Mouse (Mus musculus) embryonic facial prominence, embryonic 12.5 days (tissue): Measurements from ENCODE around the gene Gm42674. TPM values are rescaled to one million over a fixed set of nuclear protein-coding genes. Genes with fewer than 3 reads are reported as not detected.

ENCODE experiments used
- ATAC-seq: fragments of 200-750 bp; cut with Nextera tagmentation; 2 replicates; pipeline ENCODE4 v1.8.0; 2017; ENCODE audit not compliant: insufficient number of reproducible peaks, insufficient read depth, low FRiP score, low TSS enrichment
- H3K27ac ChIP-seq: fragments of 300-500 bp; sonication (generic); 2 replicates; pipeline ENCODE4 v1.5.1; 2016; ENCODE audit warnings: mild to moderate bottlenecking
- H3K27me3 ChIP-seq: fragments of 300-500 bp; sonication (generic); 2 replicates; pipeline ENCODE4 v1.6.1; 2016; ENCODE audit warnings: mild to moderate bottlenecking, moderate library complexity
- H3K36me3 ChIP-seq: fragments of 300-500 bp; sonication (generic); 2 replicates; pipeline ENCODE4 v1.6.1; 2016; ENCODE audit warnings: mild to moderate bottlenecking
- H3K4me1 ChIP-seq: fragments of 300-500 bp; sonication (generic); 2 replicates; pipeline ENCODE4 v1.6.1; 2016
- H3K4me2 ChIP-seq: fragments of 300-500 bp; sonication (generic); replicated peaks from 2 replicates; pipeline ENCODE4 v1.6.1; 2016; ENCODE audit warnings: mild to moderate bottlenecking, moderate library complexity
- H3K4me3 ChIP-seq: fragments of 300-500 bp; sonication (generic); 2 replicates; pipeline ENCODE4 v1.5.1; 2016; ENCODE audit warnings: mild to moderate bottlenecking
- H3K9ac ChIP-seq: fragments of 300-500 bp; sonication (generic); 2 replicates; pipeline ENCODE4 v1.6.1; 2016; ENCODE audit warnings: mild to moderate bottlenecking, moderate library complexity
- H3K9me3 ChIP-seq: fragments of 300-500 bp; sonication (generic); 2 replicates; pipeline ENCODE4 v1.6.1; 2016; ENCODE audit warnings: mild to moderate bottlenecking, moderate library complexity
- WGBS: fragments of 180-500 bp; shearing (Covaris S2); methylation state at CpG from one replicate; pipeline ENCODE4 v1.1.7; 2016; 5-methylcytosine and 5-hydroxymethylcytosine counted together
- polyA plus RNA-seq: library from polyadenylated mRNA; unstranded; fragments of >200 nt; fragmentation: Nextera tagmentation; extraction: Ambion mirVana; gene quantifications from 2 replicates; pipeline ENCODE4 v1.2.1, GENCODE M21; 2016

Gm42674 gene
- polyA plus RNA-seq, 1 experiment from 2014 or later: not detected

GRCm38 (mm10) chr3:90627366-90627765 is 25.7 kb downstream of the Gm42674 start:
- WGBS: 93% methylated on average over 5 of the region's 5 CpGs
- Histone ChIP-seq H3K36me3 (no peaks in the 10 kb centered on the region), H3K4me3 (no peak overlapping the region), H3K4me2 (no peak overlapping the region), H3K27ac (no peak overlapping the region), H3K9me3 (no peaks in the 10 kb centered on the region), H3K27me3 (no peaks in the 10 kb centered on the region), H3K9ac (no peak overlapping the region), H3K4me1 (peaks cover 13% of the 10 kb centered on the region)
- no peak for ATAC-seq

- Histone ChIP-seq H3K27me3 (no peaks in the 10 kb centered on the region), H3K9ac (no peak overlapping the region), H3K27ac (no peak overlapping the region), H3K4me2 (no peak overlapping the region), H3K4me1 (peaks cover 13% of the 10 kb centered on the region), H3K36me3 (no peaks in the 10 kb centered on the region), H3K9me3 (no peaks in the 10 kb centered on the region), H3K4me3 (no peak overlapping the region)
- WGBS: 64% methylated on average over 4 of the region's 4 CpGs
- no peak for ATAC-seq
These were observed 26.1 kb downstream of the Gm42674 start for GRCm38 (mm10) chr3:90627807-90628206.

GRCm38 (mm10) chr3:90629298-90629697 is 27.6 kb downstream of the Gm42674 start:
- Histone ChIP-seq H3K4me3 (no peak overlapping the region), H3K9me3 (no peaks in the 10 kb centered on the region), H3K27me3 (no peaks in the 10 kb centered on the region), H3K9ac (no peak overlapping the region), H3K4me2 (no peak overlapping the region), H3K36me3 (no peaks in the 10 kb centered on the region), H3K4me1 (no peaks in the 10 kb centered on the region), H3K27ac (no peak overlapping the region)
- no peak for ATAC-seq
- WGBS: 75% methylated on average over 2 of the region's 2 CpGs

- H3K4me2 ChIP-seq: no peak overlapping the region
- H3K27ac ChIP-seq: no peak overlapping the region
- no peaks in the 10 kb centered on the region for H3K27me3 ChIP-seq
- H3K9ac ChIP-seq: no peak overlapping the region
- no peaks in the 10 kb centered on the region for H3K36me3 ChIP-seq
- 84% methylated on average over 2 of the region's 2 CpGs for WGBS
- no peak overlapping the region for H3K4me3 ChIP-seq
- no peaks in the 10 kb centered on the region for H3K4me1 ChIP-seq
- no peaks in the 10 kb centered on the region for H3K9me3 ChIP-seq
- ATAC-seq: no peak
These were observed 30.3 kb downstream of the Gm42674 start for GRCm38 (mm10) chr3:90631984-90632383.

GRCm38 (mm10) chr3:90638511-90639275 is 37.0 kb downstream of the Gm42674 start:
- Histone ChIP-seq H3K36me3 (no peaks in the 10 kb centered on the region), H3K27ac (no peak overlapping the region), H3K9ac (no peak overlapping the region), H3K4me2 (no peak overlapping the region), H3K4me3 (no peak overlapping the region), H3K27me3 (no peaks in the 10 kb centered on the region), H3K9me3 (no peaks in the 10 kb centered on the region), H3K4me1 (no peaks in the 10 kb centered on the region)
- ATAC-seq: no peak
- WGBS: 70% methylated on average over 1 of the region's 1 CpGs

GRCm38 (mm10) chr3:90639511-90640154 is 37.9 kb downstream of the Gm42674 start:
- WGBS: 53% methylated on average over 7 of the region's 7 CpGs
- no peak for ATAC-seq
- no peaks in the 10 kb centered on the region for H3K9me3 ChIP-seq

GRCm38 (mm10) chr3:90640981-90641380 is 39.3 kb downstream of the Gm42674 start:
- Histone ChIP-seq H3K36me3 (no peaks in the 10 kb centered on the region), H3K4me3 (no peak overlapping the region), H3K4me1 (no peaks in the 10 kb centered on the region), H3K9me3 (no peaks in the 10 kb centered on the region), H3K9ac (no peak overlapping the region), H3K27me3 (no peaks in the 10 kb centered on the region), H3K27ac (no peak overlapping the region), H3K4me2 (no peak overlapping the region)
- 82% methylated on average over 7 of the region's 7 CpGs for WGBS
- ATAC-seq: no peak

More at GRCm38 (mm10) chr3:90639511-90640154, 37.9 kb downstream of the Gm42674 start:
- Histone ChIP-seq H3K4me3 (no peak overlapping the region), H3K4me1 (no peaks in the 10 kb centered on the region), H3K9ac (no peak overlapping the region), H3K36me3 (no peaks in the 10 kb centered on the region), H3K27ac (no peak overlapping the region), H3K27me3 (no peaks in the 10 kb centered on the region), H3K4me2 (no peak overlapping the region)

- Histone ChIP-seq H3K4me3 (no peak overlapping the region), H3K36me3 (no peaks in the 10 kb centered on the region), H3K27ac (no peak overlapping the region), H3K4me2 (no peak overlapping the region), H3K4me1 (no peaks in the 10 kb centered on the region), H3K9me3 (no peaks in the 10 kb centered on the region), H3K9ac (no peak overlapping the region), H3K27me3 (no peaks in the 10 kb centered on the region)
- ATAC-seq: no peak
- 47% methylated on average over 3 of the region's 3 CpGs for WGBS
These were observed 42.5 kb downstream of the Gm42674 start for GRCm38 (mm10) chr3:90644220-90644619.

- Histone ChIP-seq H3K4me3 (no peak overlapping the region), H3K36me3 (no peaks in the 10 kb centered on the region), H3K27me3 (no peaks in the 10 kb centered on the region), H3K4me1 (no peaks in the 10 kb centered on the region), H3K9ac (no peak overlapping the region), H3K27ac (no peak overlapping the region), H3K4me2 (no peak overlapping the region), H3K9me3 (no peaks in the 10 kb centered on the region)
- 74% methylated on average over 1 of the region's 1 CpGs for whole genome bisulfite sequencing
- no peak for ATAC-seq
These were observed 45.6 kb downstream of the Gm42674 start for GRCm38 (mm10) chr3:90647291-90647690.

GRCm38 (mm10) chr3:90648981-90649380 is 47.3 kb downstream of the Gm42674 start:
- no peaks in the 10 kb centered on the region for H3K4me1 ChIP-seq
- no peaks in the 10 kb centered on the region for H3K9me3 ChIP-seq
- no peak overlapping the region for H3K9ac ChIP-seq
- no peak for ATAC-seq
- H3K36me3 ChIP-seq: no peaks in the 10 kb centered on the region
- H3K27ac ChIP-seq: no peak overlapping the region
- H3K4me2 ChIP-seq: no peak overlapping the region
- no peak overlapping the region for H3K4me3 ChIP-seq
- H3K27me3 ChIP-seq: no peaks in the 10 kb centered on the region

GRCm38 (mm10) chr3:90649832-90650231 is 48.1 kb downstream of the Gm42674 start:
- no peak overlapping the region for H3K9ac ChIP-seq
- no peak overlapping the region for H3K4me2 ChIP-seq
- H3K9me3 ChIP-seq: no peaks in the 10 kb centered on the region
- H3K4me3 ChIP-seq: no peak overlapping the region
- no peaks in the 10 kb centered on the region for H3K27me3 ChIP-seq
- H3K27ac ChIP-seq: no peak overlapping the region
- no peaks in the 10 kb centered on the region for H3K4me1 ChIP-seq
- no peak for ATAC-seq
- 88% methylated on average over 2 of the region's 2 CpGs for WGBS
- H3K36me3 ChIP-seq: no peaks in the 10 kb centered on the region

- Histone ChIP-seq H3K9me3 (no peaks in the 10 kb centered on the region), H3K9ac (no peak overlapping the region), H3K36me3 (no peaks in the 10 kb centered on the region), H3K27ac (no peak overlapping the region), H3K27me3 (no peaks in the 10 kb centered on the region; the same call in 1 of the 2 replicates), H3K4me1 (no peaks in the 10 kb centered on the region), H3K4me2 (no peak overlapping the region), H3K4me3 (no peak overlapping the region)
- 38% methylated on average over 5 of the region's 5 CpGs for WGBS
- ATAC-seq: no peak
These were observed 51.3 kb downstream of the Gm42674 start for GRCm38 (mm10) chr3:90652878-90653508.
